Mouse (Mus musculus): ENCODE measurements around the gene Ak1. TPM values are rescaled to one million over a fixed set of nuclear protein-coding genes. Genes with fewer than 3 reads are reported as not detected.

Gene Ak1
- polyA plus RNA-seq, 1 experiment, result 132 TPM

DNA sequence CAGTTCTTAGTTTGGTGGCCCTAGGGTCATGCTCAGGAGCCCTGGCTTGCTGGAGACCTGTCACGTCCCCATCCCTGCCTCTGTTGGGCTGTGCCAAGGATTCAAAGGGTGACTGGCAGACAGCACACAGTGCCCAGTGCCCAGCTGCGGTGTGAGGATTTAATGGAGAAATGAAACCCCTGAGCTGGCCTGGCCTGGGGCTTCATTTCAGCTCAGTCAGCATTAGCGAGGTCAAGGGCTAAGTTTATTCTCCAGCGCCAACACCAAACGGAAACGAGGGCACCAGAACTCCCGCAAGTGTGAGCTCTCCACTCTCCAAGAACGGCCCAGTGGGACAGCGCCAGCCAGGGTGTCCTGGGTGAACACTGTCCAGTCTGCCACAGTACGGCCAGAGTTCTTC, 31.3 kb upstream of the Ak1 start:
- peak in 1 of 2 experiments; percentile 55 for DNase-seq
- TF ChIP-seq POLR2A (IDR thresholded peaks at IDR 0.05; ENCODE audit: borderline replicate concordance, insufficient read depth, low read length) (no peak), CTCF (IDR thresholded peaks at IDR 0.05; ENCODE audit: borderline replicate concordance, insufficient read depth, low read depth, low read length) (no peak)
- peaks cover 31% of the 10 kb centered on the region for H3K4me1 ChIP-seq (ENCODE audit: control insufficient read depth, insufficient read depth, low read length)
- no peaks in the 10 kb centered on the region for H3K27me3 ChIP-seq (ENCODE audit: control insufficient read depth, insufficient read depth, low read length)
- H3K4me3 ChIP-seq (replicated peaks; ENCODE audit: insufficient read depth, low read depth, low read length), result peak overlapping the region; percentile 76
- 11% methylated on average over 10 of the region's 10 CpGs for WGBS
- peak overlapping the region; percentile 95 for H3K27ac ChIP-seq (ENCODE audit: insufficient read depth, low read length)

- peaks cover 39% of the 10 kb centered on the region for H3K4me1 ChIP-seq (ENCODE audit: control insufficient read depth, insufficient read depth, low read length)
- 9% methylated on average over 6 of the region's 6 CpGs for WGBS
- no peaks in the 10 kb centered on the region for H3K27me3 ChIP-seq (ENCODE audit: control insufficient read depth, insufficient read depth, low read length)
- DNase-seq, result peak; percentile 47 to 67
- H3K4me3 ChIP-seq (replicated peaks; ENCODE audit: insufficient read depth, low read depth, low read length), result no peak overlapping the region
- TF ChIP-seq POLR2A (IDR thresholded peaks at IDR 0.05; ENCODE audit: borderline replicate concordance, insufficient read depth, low read length), result no peak
- TF ChIP-seq CTCF (IDR thresholded peaks at IDR 0.05; ENCODE audit: borderline replicate concordance, insufficient read depth, low read depth, low read length), result no peak
- no peak overlapping the region for H3K27ac ChIP-seq (ENCODE audit: insufficient read depth, low read length)
These were observed 30.3 kb upstream of the Ak1 start for GRCm38 (mm10) chr2:32591249-32591648.

GRCm38 (mm10) chr2:32596725-32597124, 24.8 kb upstream of the Ak1 start:
- no peak overlapping the region for H3K4me3 ChIP-seq (replicated peaks; ENCODE audit: insufficient read depth, low read depth, low read length)
- H3K27me3 ChIP-seq (ENCODE audit: control insufficient read depth, insufficient read depth, low read length), result no peaks in the 10 kb centered on the region
- WGBS, result 12% methylated on average over 13 of the region's 13 CpGs
- no peak for TF ChIP-seq POLR2A (IDR thresholded peaks at IDR 0.05; ENCODE audit: borderline replicate concordance, insufficient read depth, low read length)
- no peak for TF ChIP-seq CTCF (IDR thresholded peaks at IDR 0.05; ENCODE audit: borderline replicate concordance, insufficient read depth, low read depth, low read length)
- DNase-seq, result peak; percentile 92 to 95
- peaks cover 71% of the 10 kb centered on the region for H3K4me1 ChIP-seq (ENCODE audit: control insufficient read depth, insufficient read depth, low read length)
- H3K27ac ChIP-seq (ENCODE audit: insufficient read depth, low read length), result peak overlapping the region; percentile 78

- DNase-seq, result no peak
- TF ChIP-seq POLR2A (IDR thresholded peaks at IDR 0.05; ENCODE audit: borderline replicate concordance, insufficient read depth, low read length), result no peak
- no peak for TF ChIP-seq CTCF (IDR thresholded peaks at IDR 0.05; ENCODE audit: borderline replicate concordance, insufficient read depth, low read depth, low read length)
- Histone ChIP-seq H3K27ac (ENCODE audit: insufficient read depth, low read length) (peak overlapping the region; percentile 78), H3K4me1 (ENCODE audit: control insufficient read depth, insufficient read depth, low read length) (peaks cover 75% of the 10 kb centered on the region), H3K4me3 (replicated peaks; ENCODE audit: insufficient read depth, low read depth, low read length) (no peak overlapping the region), H3K27me3 (ENCODE audit: control insufficient read depth, insufficient read depth, low read length) (no peaks in the 10 kb centered on the region)
- WGBS, result 36% methylated on average over 5 of the region's 5 CpGs
These were observed 24.3 kb upstream of the Ak1 start for GRCm38 (mm10) chr2:32597248-32597647.

DNA sequence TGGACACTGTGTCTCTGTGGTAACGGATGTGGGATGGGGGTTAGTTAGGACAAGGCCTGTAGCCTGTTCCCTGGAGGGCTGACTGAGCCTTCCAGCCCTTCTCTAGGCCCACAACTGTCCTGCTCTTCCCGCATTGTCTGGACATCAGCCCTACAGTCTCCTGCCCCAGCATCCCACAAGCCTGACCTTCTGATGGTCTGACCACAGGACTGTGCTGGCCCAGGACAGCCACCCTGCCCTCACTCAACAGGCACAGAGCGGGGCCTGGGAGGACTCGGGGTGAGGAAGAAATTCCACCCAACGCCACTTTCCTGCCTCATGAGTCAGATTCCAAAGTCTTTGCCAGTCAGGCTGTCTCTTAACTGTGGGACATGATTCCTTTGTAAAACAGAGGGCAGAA, 23.9 kb upstream of the Ak1 start:
- peak in 1 of 2 experiments; percentile 46 for DNase-seq
- peaks cover 74% of the 10 kb centered on the region for H3K4me1 ChIP-seq (ENCODE audit: control insufficient read depth, insufficient read depth, low read length)
- 60% methylated on average over 5 of the region's 5 CpGs for WGBS
- H3K27me3 ChIP-seq (ENCODE audit: control insufficient read depth, insufficient read depth, low read length), result no peaks in the 10 kb centered on the region
- peak overlapping the region; percentile 78 for H3K27ac ChIP-seq (ENCODE audit: insufficient read depth, low read length)
- H3K4me3 ChIP-seq (replicated peaks; ENCODE audit: insufficient read depth, low read depth, low read length), result no peak overlapping the region
- no peak for TF ChIP-seq CTCF (IDR thresholded peaks at IDR 0.05; ENCODE audit: borderline replicate concordance, insufficient read depth, low read depth, low read length)
- no peak for TF ChIP-seq POLR2A (IDR thresholded peaks at IDR 0.05; ENCODE audit: borderline replicate concordance, insufficient read depth, low read length)

DNA sequence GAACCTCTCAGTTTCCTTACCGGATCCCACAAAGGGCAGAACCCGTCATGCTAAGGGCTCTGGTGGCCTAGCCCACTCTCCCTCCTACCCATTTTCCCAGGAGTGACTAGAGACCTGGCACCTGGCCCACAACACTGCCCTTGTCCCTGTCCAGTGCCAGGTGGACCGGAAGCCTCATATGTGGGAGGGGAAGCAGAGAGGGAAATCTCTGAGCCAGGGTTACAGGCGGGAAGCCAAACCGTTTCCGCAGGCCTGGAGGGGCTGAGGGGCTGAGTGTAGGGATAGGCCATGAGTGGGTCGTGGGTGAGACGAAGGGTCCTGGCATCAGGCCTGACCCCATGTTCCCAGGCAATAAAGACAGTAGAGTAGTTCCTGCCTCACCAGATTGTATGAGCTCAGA, 23.1 kb upstream of the Ak1 start:
- H3K27ac ChIP-seq (ENCODE audit: insufficient read depth, low read length), result peak overlapping the region; percentile 78
- 7% methylated on average over 8 of the region's 8 CpGs for WGBS
- peak; percentile 70 to 75 for DNase-seq
- no peak for TF ChIP-seq CTCF (IDR thresholded peaks at IDR 0.05; ENCODE audit: borderline replicate concordance, insufficient read depth, low read depth, low read length)
- TF ChIP-seq POLR2A (IDR thresholded peaks at IDR 0.05; ENCODE audit: borderline replicate concordance, insufficient read depth, low read length), result no peak
- H3K27me3 ChIP-seq (ENCODE audit: control insufficient read depth, insufficient read depth, low read length), result no peaks in the 10 kb centered on the region
- H3K4me3 ChIP-seq (replicated peaks; ENCODE audit: insufficient read depth, low read depth, low read length), result no peak overlapping the region
- H3K4me1 ChIP-seq (ENCODE audit: control insufficient read depth, insufficient read depth, low read length), result peaks cover 69% of the 10 kb centered on the region

- Histone ChIP-seq H3K4me3 (replicated peaks; ENCODE audit: insufficient read depth, low read depth, low read length) (no peak within 1 kb of the TSS), H3K4me1 (ENCODE audit: control insufficient read depth, insufficient read depth, low read length) (peaks cover 62% of the 10 kb centered on the region), H3K27ac (ENCODE audit: insufficient read depth, low read length) (peak within 1 kb of the TSS; percentile 78), H3K27me3 (ENCODE audit: control insufficient read depth, insufficient read depth, low read length) (no peaks in the 10 kb centered on the region)
- DNase-seq, result no peak
- TF ChIP-seq CTCF (IDR thresholded peaks at IDR 0.05; ENCODE audit: borderline replicate concordance, insufficient read depth, low read depth, low read length) (no peak), POLR2A (IDR thresholded peaks at IDR 0.05; ENCODE audit: borderline replicate concordance, insufficient read depth, low read length) (no peak)
- WGBS, result 77% methylated on average over 3 of the region's 3 CpGs
These were observed 22.1 kb upstream of the Ak1 start, which contains the start of gene St6galnac6 for GRCm38 (mm10) chr2:32599409-32599808. St6galnac6 (plus strand) TSS chr2:32599709.

- H3K4me3 ChIP-seq (replicated peaks; ENCODE audit: insufficient read depth, low read depth, low read length), result no peak overlapping the region
- peaks cover 46% of the 10 kb centered on the region for H3K4me1 ChIP-seq (ENCODE audit: control insufficient read depth, insufficient read depth, low read length)
- no peaks in the 10 kb centered on the region for H3K27me3 ChIP-seq (ENCODE audit: control insufficient read depth, insufficient read depth, low read length)
- TF ChIP-seq POLR2A (IDR thresholded peaks at IDR 0.05; ENCODE audit: borderline replicate concordance, insufficient read depth, low read length) (no peak), CTCF (IDR thresholded peaks at IDR 0.05; ENCODE audit: borderline replicate concordance, insufficient read depth, low read depth, low read length) (peak; percentile 62; the same call in 1 of the 2 replicates)
- peak; percentile 52 to 60 for DNase-seq
- WGBS, result 35% methylated on average over 8 of the region's 8 CpGs
- H3K27ac ChIP-seq (ENCODE audit: insufficient read depth, low read length), result no peak overlapping the region
These were observed 20.0 kb upstream of the Ak1 start for GRCm38 (mm10) chr2:32601417-32602065.
